Mouse (Mus musculus) lung, postnatal 25 days (tissue): ENCODE data around the gene Pgr15l.

Source experiments
- DNase-seq: peaks from one replicate; pipeline ENCODE4 v3.0.0; 2022; ENCODE audit warnings: low spot score

Gene Pgr15l

DNA sequence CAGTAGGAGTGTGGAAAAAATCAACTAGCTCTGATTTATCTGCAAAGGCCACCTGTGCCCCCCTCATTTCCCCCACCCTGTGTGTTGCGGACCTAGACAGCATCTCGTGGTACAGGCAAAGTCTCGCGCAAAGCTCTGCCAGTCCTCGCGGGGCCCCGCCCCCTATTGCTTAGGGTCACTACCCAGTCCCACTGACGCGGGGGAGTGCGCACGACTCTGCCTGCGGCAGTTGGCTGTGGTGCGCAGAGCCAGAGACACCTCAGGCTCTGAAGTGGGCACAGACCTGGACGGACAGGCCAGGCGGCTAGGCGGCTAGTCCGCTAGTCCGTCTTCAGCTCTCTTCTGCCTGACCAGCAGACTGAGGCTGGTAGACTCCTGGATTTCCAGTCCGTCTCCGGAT lies at the start of gene Pgr15l:
Gene Pgr15l (plus strand): TSS at position 228 of the 400 bp plus-strand sequence.
- DNase-seq, result no peak

DNA sequence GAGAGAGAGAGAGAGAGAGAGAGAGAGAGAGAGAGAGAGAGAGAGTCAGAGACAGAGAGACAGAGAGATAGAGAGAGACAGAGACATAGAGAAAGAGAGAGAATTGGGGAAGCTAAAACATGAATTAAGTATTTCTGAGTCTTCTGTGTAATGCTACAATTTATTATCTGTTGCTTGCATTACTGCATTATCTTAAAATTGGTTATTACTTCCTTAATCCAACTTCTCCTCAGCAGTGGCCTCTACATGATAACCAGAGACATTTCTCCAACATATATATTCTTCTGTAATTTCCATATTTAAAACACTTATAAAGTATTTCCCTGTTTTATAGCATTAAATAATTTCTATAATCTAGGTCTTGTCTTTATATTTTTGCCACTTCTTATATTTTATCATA lies 44.9 kb upstream of the Pgr15l start:
- no peak for DNase-seq

DNA sequence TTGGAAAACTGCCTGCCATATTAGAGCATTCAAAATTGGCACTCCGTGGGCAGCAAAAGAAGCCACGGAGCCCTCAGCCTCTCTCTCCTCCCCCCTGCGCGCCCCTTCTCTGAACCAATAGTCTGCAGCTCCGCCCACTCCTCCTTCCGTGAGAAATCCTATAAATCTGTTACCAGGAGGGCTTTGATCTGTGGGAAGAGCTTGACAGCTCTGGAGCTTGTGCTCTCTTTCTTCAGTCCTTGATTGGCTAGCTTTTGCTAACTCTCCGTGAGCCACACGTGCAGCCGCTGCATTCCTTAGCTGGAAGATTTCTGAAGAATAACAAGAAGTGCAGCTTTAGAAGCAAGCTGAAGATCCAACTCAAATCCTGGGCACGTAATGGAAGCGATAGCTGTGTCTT lies 2.6 kb upstream of the Pgr15l start:
- no peak for DNase-seq
